Mouse (Mus musculus): ENCODE measurements at regions not wholly inside any gene's neighbourhood (a gene's known extent, or its start where the extent isn't known, plus 50 kb on each side); places are given as distances from the start of the nearest gene placed in this dataset.

DNA sequence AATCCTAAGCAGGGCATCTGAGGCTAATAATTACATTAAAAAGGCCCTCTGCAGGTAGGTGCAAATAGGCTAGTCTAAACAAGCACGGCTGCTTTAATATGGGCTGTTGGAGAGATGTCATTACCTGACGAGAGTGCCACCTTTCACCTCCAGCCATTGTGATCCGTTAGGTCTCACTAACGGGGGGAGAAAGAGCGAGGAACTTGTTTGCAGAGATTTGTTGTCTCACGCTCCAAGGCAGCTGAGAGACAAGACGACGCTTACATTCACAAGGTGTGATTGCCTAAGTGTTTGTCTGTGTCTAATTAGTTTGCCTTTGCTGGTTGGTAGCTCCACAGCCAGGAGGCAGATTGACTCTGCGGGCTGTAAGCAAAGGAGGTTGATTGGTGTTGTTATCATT, 180.3 kb downstream of the Zfp326 start:
- in situ Hi-C loops (cut with MboI, MseI): no loop called here

DNA sequence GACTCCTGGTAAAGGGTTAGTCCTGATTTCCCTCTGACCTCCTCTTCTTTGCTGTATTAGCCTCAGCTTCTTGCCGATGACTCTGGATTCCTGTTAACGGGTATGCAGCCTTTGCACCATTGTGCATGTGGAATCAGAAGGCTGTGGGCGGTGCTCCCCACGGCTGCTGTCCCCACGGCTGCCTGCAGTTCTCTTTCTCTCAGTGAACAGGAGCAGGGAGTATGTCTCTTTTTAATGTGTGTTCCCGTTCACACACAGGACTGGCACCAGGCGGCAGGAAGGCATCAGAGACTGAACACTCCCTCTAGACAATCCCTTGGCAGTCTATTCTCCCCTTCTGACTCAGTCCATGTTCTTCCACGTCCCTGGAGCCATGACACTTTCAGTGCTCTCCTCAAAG, 178.9 kb downstream of the Zfp326 start:
- in situ Hi-C loops (cut with MboI, MseI): no loop called here

DNA sequence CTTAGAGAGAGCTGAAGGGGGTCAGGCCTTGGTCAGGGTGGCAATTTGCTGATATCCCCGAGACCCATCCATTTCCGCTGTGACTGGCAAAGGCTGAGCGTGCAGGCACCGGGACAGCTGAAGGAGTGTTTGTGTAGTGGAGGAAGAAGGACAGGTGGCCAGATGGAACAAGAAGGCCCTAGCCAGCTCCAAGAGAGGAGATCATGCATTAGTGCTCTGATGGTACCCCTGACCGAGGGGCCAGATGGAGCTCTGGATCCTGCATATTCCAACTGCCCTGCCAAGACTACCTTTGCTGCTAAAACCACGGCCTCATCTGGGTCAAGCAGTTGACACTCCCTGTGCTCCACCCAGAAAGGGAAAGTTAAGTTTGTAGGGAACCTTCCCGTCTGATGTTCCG, 174.7 kb downstream of the Zfp326 start:
- in situ Hi-C loops (cut with MboI, MseI): no loop called here

DNA sequence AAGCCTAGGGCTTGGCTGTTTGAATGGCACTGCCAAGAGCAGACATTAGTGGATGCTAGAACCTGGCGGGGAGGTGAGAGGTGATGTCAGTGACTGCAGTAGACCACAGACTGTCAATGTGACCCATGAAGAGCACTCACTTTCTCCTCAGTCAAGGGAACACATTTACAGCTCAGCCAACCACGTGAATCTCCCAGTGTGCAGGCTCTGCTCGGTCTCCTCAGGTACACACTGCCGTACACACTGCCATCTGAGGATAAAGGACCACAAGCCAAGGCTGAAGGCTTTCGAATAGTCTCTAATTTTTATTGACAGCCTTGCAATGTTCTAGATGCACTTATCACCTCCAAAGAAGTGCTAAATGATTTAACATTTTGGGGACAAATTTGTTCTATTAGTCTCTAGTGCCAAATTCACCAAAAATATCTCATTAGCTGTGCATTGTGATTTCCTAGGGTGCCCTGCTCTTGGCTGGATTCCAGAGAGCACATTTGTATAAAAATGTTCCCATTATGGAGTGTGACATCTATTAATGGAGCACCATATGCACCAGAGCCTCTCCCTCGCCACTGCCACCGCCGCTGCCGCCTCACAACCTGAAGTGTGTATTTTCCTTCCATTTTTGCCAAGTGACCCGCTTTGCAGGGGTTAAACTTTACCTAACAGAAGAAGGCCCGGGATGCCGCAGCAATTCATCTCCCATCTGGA, 168.7 kb downstream of the Zfp326 start:
- in situ Hi-C loops (cut with MboI, MseI): loop anchor here (10.0 kb wide), 1 partner anchor 490 kb away; no protein-coding TSS in a partner anchor

DNA sequence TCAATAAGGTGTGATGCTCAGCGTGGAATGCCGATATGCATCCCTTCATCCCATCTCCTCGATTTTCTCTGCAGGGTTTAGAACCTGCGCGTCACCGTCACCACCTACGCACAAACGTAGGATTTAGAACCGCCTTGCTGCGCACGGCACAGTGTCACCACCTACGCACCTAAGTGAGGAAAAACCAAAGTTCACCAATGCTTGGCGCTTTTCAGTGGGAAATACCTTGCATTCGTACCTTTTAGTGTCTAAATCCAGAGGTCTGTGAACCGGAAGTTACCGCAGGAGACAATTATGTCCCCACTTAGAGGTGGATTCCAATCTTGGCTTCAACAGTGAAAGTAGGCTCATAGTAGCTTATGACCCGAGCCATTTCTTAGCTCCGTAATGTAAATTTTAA, 162.0 kb downstream of the Zfp326 start:
- in situ Hi-C loops (cut with MboI, MseI): no loop called here

DNA sequence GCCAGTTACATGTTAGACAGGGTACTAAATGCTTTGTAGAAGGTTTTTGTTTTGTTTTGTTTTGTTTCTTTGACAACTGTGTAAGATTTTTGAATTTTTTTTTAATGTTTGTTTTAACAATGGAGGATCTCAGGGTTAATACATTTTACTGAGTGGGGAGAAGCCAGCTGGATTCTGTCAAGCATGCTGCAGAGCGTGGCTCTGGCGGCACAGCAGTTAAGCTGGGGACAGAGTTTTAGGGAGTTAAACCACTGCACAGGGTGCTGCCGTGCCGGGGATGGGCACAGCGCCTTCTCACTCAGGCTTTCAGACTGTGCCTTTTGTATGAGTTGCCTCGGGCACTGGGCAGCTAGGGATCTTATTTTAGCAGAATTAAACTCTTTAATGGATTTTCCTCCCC, 159.8 kb downstream of the Zfp326 start:
- in situ Hi-C loops (cut with MboI, MseI): no loop called here

DNA sequence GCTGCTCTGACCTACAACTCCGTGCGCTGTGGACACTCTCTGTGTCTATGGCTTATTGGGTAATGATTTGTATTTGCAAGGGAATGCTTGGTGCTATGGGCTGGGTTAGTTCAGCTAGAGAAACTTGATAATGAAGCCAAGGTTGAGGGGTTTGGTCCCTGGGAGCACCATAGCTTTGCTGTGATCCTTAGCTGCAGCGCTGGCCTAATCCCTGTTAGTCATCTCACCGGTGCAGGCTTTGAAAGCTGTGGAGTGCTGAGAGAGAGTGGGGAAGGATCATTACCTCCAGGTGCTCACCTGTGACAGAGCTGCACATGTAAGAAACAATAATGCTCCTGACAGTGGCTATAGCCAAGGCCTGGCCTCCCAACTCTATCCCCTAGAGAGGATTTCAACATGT, 156.6 kb downstream of the Zfp326 start:
- in situ Hi-C loops (cut with MboI, MseI): no loop called here

DNA sequence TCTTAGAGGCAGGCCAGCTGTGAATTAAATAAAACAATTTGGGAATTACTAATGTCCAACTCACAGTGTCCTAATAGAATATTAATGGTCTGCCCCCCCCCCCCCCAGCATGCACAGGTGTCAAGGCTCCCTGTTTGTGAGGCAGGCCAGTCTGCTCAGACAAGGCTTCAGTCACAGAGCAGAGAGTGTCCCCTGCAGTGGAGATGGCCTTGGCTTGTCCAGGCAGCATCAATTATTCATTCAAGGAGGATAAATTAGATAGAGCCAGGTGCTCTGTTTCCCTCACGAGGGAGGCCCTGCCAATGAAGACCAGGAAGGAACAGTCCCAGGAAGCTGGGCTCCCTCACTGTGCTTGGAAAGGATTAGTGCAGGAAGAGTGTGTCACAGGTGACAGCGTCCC, 150.5 kb downstream of the Zfp326 start:
- in situ Hi-C loops (cut with MboI, MseI): no loop called here

DNA sequence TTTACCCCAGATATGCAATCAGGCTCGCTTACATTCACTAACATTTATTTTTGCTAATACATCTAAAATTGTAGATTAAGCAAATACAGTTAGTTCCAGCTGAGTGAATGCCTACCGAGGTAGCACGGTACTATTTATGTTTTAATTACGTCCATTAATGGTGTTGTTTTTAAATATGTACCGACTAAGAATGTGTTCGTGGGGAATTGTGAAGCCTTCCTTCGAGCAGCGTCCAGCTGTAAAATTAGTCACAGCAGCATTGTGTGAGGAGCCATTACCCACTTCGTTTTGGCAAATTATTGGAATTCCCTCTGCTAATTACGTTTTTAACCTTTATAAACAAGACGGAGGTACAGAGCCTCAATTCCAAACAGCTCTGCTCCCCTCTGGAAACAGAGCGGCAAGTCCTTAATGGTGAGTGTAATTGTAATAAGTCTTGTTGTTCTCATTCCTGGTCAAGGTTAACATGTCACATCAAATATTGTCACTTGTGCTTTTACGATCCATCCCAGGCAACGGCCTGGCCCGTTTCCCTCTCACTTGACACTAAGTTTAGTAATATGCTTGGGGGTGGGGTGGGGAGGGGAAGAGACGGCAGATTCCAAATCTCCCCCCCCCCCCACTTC, 128.0 kb downstream of the Zfp326 start:
- in situ Hi-C loops (cut with MboI, MseI): no loop called here

DNA sequence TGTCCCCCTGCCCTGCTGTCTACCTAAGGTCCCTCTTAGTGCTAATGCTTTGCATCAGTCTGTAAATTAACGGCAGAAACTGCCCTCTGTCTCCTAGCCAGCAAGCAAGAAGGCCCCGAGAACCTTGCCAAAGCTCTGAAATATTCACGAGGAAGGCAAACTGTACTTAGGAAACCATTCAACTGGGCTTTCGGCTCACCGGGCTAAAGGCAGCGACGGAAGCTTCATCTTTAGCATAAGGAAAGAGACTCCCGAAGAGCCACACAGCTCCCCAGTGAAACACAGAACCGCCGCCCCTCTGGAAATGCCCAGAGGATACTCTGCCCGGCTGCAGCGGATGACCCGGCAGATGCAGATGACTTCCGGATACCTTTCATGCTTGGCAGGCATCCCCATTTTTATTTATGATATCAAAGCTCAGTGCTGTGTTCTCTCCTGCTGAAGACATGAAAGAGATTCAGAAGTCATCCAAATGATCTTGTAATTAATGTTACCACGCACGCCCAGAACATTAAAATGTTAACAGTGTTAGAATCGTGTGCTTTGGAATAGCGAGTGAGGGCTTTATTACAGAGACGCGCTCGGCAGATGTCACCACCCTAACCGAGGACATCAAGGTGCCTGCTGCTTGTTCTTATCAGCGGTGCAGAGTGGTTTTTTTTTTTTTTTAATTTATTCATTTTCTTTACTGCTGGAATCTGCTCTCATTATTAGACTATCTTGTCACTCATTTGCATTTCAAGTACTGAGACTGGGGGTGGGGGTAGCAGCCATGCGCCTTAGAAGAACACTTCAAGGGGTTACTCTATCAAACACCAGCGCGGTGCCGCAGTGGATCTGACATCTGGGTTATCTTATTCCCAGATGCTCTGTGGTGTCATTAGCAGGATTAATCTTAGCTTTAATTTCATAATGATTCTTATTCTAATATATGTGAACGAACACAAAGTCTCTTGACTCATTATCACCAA, 127.2 kb downstream of the Zfp326 start:
- in situ Hi-C loops (cut with MboI, MseI): no loop called here

DNA sequence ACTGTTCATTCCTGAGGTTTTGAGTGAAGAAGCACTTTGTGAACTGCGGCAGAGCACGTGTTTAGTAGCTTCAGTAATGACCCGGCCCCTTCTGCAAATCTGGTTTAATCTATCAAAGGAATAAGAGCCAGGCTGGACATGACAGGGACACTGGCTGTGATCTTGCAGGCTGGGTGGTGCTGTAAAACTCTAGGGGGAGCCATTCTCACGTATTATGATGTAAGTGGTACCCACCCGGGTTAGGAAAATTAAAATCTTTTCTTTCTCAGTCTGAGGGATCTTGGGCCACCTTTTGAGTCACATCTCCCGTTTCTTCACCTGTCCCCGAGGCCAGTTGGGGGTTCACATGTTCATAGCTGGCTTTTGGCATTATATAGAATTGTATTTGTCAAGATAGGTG, 126.0 kb downstream of the Zfp326 start:
- in situ Hi-C loops (cut with MboI, MseI): no loop called here

DNA sequence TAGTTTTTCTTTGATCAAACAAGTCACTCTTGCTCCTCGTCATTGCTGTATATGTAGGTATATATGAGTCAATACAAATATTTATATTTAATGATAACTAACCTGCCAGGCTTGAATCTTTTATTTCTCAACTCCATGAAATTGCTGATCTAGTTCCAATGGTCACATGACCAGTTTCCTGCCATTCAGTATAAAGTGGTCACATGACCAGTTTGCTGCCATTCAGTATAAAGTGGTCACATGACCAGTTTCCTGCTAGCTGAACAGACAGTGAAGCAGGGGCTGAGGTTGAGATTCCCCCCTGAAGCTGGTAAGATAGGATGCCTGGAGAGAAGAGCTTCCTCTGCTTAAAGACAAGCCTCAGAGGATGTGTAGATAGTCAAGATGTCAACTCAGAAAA, 117.9 kb downstream of the Zfp326 start:
- in situ Hi-C loops (cut with MboI, MseI): no loop called here

DNA sequence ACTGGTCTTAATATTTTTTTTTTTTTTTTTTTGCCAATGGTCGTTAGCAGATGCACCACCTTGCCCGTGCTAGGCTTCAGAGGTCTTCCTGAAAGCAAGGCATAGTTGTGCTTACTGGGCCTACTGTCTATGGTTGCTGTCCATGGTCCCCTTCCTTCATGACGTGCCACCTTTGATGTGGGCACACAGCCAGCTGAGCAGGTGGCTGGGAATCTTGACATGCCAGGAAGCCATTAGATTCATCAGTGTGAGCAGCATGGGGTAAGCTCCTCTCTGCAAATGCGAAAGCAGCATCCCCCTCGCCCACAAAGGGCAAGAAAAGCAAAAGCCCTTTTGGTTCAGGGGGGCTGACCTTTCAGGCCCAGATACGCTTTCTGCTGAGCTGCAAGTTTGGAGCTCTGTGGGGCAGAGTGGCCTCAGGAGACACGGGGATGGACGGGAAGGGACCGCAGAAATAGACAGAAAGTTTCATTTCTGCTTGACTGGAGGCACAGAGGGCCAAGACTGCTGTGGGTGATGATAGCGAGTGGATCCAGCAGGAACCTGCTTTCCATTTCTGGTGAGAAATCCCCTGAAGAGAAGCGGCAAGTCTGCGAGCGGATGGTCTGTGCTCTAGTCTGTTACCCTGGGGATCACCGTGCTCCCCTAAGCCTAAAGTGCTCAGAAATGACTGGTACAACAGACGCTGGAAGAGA, 116.8 kb downstream of the Zfp326 start:
- in situ Hi-C loops (cut with MboI, MseI): no loop called here

DNA sequence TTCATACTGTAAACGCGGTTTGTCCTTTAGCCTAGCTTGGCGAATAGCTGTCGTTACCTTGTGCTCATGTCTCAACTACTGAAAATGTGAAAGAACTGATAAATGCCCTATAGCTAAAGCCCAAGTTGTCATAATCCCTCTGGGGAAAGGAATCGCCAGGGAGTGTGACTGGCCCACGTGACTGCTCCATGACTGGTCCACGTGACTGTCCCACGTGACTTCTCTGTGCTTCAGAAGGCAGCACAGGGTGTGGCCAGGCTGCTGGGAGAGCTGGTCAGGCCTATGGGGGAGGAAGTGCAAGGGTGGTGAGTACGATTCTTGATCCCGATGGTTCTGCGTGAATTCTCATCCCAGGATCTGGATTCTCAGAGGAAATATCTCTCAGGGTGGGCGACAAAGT, 114.4 kb downstream of the Zfp326 start:
- in situ Hi-C loops (cut with MboI, MseI): no loop called here

DNA sequence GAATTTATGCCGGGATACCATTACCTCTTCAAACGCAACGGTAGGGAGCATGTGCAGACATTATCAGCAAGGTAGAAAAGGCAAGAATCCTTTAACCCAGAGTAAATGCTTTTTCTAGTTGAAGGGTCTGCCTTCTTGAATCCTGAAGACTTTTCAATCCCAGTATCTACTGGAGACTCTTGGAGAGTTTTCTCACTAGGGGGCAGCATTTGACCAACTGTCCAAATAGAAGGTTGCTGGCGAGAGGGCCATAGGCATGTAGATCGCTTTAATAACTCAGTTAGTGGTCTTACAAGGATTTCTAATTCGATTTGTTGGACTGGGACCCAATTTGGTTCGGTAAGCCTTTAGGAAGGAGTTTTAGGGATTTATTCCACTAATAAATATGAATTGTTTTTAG, 110.0 kb downstream of the Zfp326 start:
- in situ Hi-C loops (cut with MboI, MseI): no loop called here

DNA sequence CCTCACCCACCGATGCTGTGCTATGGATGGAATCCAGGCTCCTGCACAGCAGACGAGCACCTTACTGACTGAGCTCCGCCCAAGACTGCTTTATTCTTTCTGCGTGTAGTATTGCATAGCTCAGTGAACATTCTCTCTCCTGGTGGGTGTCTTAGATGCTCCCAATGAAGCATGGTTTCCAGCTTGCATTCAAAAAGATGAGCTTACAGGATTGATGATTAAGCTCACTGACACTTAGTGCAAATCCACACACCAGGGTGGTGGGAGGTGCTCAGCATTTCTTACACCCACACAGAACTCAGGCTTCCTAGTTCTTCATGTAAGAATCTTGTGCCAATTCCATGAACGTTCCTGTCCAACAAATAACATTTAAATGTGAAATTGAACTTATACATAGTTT, 106.8 kb downstream of the Zfp326 start:
- in situ Hi-C loops (cut with MboI, MseI): no loop called here

DNA sequence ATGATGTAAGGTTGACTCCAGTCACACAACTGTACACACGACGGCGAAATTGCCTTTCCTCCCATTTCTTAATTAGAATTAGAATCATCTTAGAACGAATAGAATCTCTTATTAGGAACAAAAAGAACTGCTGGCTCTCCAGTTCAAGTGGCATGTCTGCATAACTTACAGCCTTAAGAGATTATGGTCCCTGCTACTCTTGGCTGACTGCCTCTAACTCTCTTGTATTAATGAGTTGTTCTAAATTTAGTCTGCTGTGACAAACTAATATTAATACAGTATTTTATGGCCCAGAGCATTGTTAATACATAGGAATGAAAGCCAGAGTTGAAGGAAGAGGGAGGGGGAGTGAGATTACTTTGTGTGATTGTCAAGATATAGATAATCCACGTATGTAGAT, 100.4 kb downstream of the Zfp326 start:
- in situ Hi-C loops (cut with MboI, MseI): no loop called here

DNA sequence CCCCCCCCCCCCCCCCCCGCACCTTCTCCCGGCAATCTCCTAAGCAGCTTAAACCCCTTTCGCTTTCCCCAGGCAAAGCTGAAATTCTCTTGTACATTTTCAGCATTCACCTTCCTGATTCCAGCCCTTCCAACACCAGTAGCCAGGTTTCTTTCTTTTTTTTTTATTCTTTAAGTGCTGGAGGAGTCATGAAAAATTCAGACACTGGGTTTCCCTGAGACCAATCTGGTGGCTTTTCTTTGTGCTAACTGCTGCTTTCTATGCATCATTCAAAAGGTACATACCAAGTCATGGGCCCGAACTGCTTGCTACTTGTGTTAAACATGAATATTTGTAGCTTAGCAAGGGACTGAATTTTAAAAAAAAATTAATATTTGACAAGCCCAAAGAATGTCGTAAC, 99.7 kb downstream of the Zfp326 start:
- in situ Hi-C loops (cut with MboI, MseI): no loop called here

DNA sequence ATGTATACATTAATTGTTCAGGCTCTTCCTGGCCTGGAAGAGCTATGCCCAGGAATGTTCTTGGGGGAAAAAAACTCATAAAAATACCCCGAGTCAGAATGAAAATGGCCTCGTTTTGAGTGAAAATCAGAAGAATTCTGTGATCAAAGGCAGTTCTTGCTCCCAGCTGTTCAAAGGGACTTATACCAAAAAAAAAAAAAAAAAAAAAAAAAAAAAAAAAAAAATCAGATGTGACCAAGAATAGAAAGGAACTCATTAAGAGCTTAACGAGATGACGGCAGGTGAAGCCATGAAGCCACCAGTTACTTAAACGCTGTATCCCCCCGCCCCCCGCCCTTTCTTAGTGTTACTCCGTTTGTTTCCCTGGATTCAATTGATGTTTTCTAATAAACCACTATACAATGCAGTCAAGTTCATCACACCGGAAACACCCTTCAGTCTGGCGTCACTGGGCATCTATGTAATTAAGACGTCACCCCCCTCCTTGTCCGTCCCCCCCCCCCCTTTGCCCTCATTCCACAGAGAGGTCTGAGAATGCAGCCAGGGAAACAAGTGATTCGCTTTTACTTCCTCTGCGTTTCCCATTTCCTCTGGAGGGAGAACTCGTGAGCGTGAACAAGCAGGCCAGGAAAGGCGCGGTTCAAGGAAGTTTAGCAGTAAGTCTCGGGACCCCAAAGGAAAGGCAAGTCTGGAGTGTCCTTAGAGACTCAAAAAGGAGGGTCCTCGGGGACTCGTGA, 99.1 kb downstream of the Zfp326 start:
- in situ Hi-C loops (cut with MboI, MseI): no loop called here

DNA sequence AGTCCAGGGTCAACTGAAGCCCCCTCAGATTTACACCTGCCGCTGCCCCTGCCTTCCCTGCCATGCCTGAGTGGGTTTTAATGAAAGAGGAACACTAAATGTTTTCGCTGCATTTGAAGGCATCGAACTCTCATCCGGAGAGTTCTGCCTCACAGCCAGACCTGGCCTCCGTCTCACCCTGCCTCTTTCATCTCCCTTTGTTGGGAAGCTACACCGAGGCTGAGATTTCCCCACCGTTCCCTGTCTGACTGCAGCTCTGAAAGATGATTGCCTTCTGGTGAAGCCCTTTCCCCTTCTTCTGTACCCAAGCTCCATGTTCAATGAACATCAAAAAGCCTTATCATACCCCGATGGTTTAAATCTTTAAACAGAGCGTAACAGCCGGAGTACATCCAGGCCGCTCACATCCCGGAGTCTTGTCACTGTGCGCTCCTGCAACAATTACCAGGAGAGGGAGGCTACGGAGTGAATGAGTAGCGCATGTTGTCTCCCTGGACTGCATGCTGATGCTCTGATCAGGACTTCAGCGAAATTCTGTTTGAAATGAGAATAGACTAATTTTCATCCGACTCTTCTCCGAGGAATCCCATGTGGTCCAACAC, 98.3 kb downstream of the Zfp326 start:
- in situ Hi-C loops (cut with MboI, MseI): no loop called here
